23 mouse cellular contexts compared by ENCODE assay signal in the genomic region with DNA sequence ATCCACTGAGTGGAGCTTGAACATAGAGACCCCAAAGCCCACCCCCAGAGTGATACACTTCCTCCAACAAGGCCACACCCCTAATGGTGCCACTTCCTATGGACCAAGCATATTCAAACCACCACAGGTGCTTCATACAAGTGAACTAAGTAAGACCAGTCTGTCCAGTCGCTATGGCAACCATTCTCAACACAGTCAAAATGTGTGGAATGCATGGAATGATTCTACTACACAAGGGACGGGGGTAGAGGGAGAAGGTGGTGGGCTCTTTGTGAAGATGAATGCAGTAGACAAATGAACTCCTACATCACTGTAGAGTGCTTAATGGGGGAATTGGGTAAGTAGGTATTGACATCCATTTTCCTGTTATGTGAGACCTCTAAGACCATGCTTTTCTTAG.
A peak's percentile ranks its signal among the peaks of the same experiment; 100 is the strongest.
DNase-seq lines count a peak whose midpoint lies in the region; ATAC-seq lines count a peak whose summit lies in the region.
"Had no signal": no experiment of that assay in that cellular context is flagged by ENCODE, and none has a peak within 500 bp of the region (broad histone marks: within the 10 kb centered on the region; RNA-seq: fewer than 3 reads in every experiment).

No protein-coding gene starts in this region.

- no peaks in the 10 kb centered on the region for H3K9me3 ChIP-seq in forebrain, embryonic 11.5 days (ENCODE audit: control insufficient read depth, low read length)
- H3K9me3 ChIP-seq in forebrain, embryonic 14.5 days (replicated peaks; ENCODE audit: control insufficient read depth, low read length) = no peaks in the 10 kb centered on the region
- H3K9me3 ChIP-seq: embryonic facial prominence, embryonic 15.5 days; forebrain, embryonic 10.5 days; G1E; heart, embryonic 12.5 days; hindbrain, embryonic 15.5 days had no signal

- no peaks in the 10 kb centered on the region for H3K4me1 ChIP-seq in forebrain, embryonic 11.5 days (replicated peaks; ENCODE audit: control insufficient read depth, insufficient read depth, low read length)
- no peaks in the 10 kb centered on the region for H3K4me1 ChIP-seq in forebrain, embryonic 14.5 days (ENCODE audit: control insufficient read depth, insufficient read depth, low read length)
- H3K4me1 ChIP-seq: embryonic facial prominence, embryonic 15.5 days; heart, embryonic 12.5 days; hindbrain, embryonic 15.5 days had no signal

- H3K27me3 ChIP-seq in forebrain, embryonic 11.5 days (ENCODE audit: control insufficient read depth, insufficient read depth, low read length) = no peaks in the 10 kb centered on the region
- H3K27me3 ChIP-seq in forebrain, embryonic 14.5 days (replicated peaks; ENCODE audit: control insufficient read depth, insufficient read depth, low read length) = no peaks in the 10 kb centered on the region
- H3K27me3 ChIP-seq: CH12.LX; embryonic facial prominence, embryonic 15.5 days; heart, embryonic 12.5 days; hindbrain, embryonic 15.5 days had no signal

- 58% methylated on average over 2 of the region's 2 CpGs for WGBS in forebrain, embryonic 11.5 days
- 56% methylated on average over 2 of the region's 2 CpGs for WGBS in forebrain, embryonic 14.5 days

- peak; percentile 36; the same call in 1 of the 2 replicates for ATAC-seq in forebrain, embryonic 11.5 days (replicated peaks; ENCODE audit: low FRiP score)
- no peak for ATAC-seq in forebrain, embryonic 14.5 days
- ATAC-seq: forebrain, embryonic 16.5 days; intestine, embryonic 16.5 days had no signal

- no peak overlapping the region for H3K4me2 ChIP-seq in forebrain, embryonic 11.5 days (ENCODE audit: low read depth, low read length, severe bottlenecking)
- H3K4me2 ChIP-seq in forebrain, embryonic 14.5 days (ENCODE audit: low read length) = no peak overlapping the region
- H3K4me2 ChIP-seq: embryonic facial prominence, embryonic 15.5 days; heart, embryonic 12.5 days; hindbrain, embryonic 15.5 days had no signal

- H3K9ac ChIP-seq in forebrain, embryonic 11.5 days (ENCODE audit: low read length) = no peak overlapping the region
- H3K9ac ChIP-seq in forebrain, embryonic 14.5 days (ENCODE audit: low read length) = no peak overlapping the region
- H3K9ac ChIP-seq: embryonic facial prominence, embryonic 15.5 days; heart, embryonic 12.5 days; hindbrain, embryonic 15.5 days had no signal

- no peak for DNase-seq in forebrain, embryonic 11.5 days (ENCODE audit: low spot score)
- DNase-seq in forebrain, embryonic 14.5 days (ENCODE audit: low spot score) = no peak
- DNase-seq in ES-CJ7 (ENCODE audit: low read depth, low spot score) = peak; percentile 19
- DNase-seq in Muller cell, postnatal 12 days (ENCODE audit: inconsistent ontology term) = peak; percentile 15
- DNase-seq in embryo, embryonic 11 days = peak; percentile 30
- no peak for DNase-seq in cerebellum, postnatal 10 days
- no peak for DNase-seq in cerebellum, adult 18-20 months
- DNase-seq: adrenal gland, adult 8-10 months; adrenal gland, postnatal 36 days; cerebellum, adult 11 months; cerebellum, adult 9-10 months; cerebellum, postnatal 36 days; gastrocnemius, postnatal 14 days; kidney, adult 2 months had no signal

- no peaks in the 10 kb centered on the region for H3K36me3 ChIP-seq in forebrain, embryonic 11.5 days (ENCODE audit: control insufficient read depth, insufficient read depth, low read length)
- no peaks in the 10 kb centered on the region for H3K36me3 ChIP-seq in forebrain, embryonic 14.5 days (ENCODE audit: control insufficient read depth, insufficient read depth, low read length)
- H3K36me3 ChIP-seq: embryonic facial prominence, embryonic 15.5 days; forebrain, embryonic 10.5 days; G1E; heart, embryonic 12.5 days; hindbrain, embryonic 15.5 days had no signal

- H3K27ac ChIP-seq in forebrain, embryonic 11.5 days (ENCODE audit: low read depth, low read length) = no peak overlapping the region
- no peak overlapping the region for H3K27ac ChIP-seq in forebrain, embryonic 14.5 days (ENCODE audit: low read depth, low read length)
- H3K27ac ChIP-seq: embryonic facial prominence, embryonic 15.5 days; forebrain, embryonic 10.5 days; hindbrain, embryonic 15.5 days had no signal

- H3K4me3 ChIP-seq in forebrain, embryonic 11.5 days (ENCODE audit: low read depth, low read length) = no peak overlapping the region
- H3K4me3 ChIP-seq in forebrain, embryonic 14.5 days (ENCODE audit: low read depth, low read length) = no peak overlapping the region
- H3K4me3 ChIP-seq: embryonic facial prominence, embryonic 15.5 days; erythroblast, embryonic 14.5 days; forebrain, embryonic 10.5 days; heart, embryonic 12.5 days; hindbrain, embryonic 15.5 days had no signal

Comparison
In these comparisons a context has a peak if more than half of its experiments do, and no peak if none do; other contexts are left out.
1. DNase-seq: peak in ES-CJ7 (single experiment), Muller cell, postnatal 12 days (single experiment) and embryo, embryonic 11 days (single experiment); none in forebrain, embryonic 11.5 days (single experiment), forebrain, embryonic 14.5 days (single experiment), cerebellum, postnatal 10 days (0 of 2) and cerebellum, adult 18-20 months (0 of 2).